Mouse (Mus musculus) hindbrain, embryonic 16.5 days (tissue): ENCODE results near the gene Apc2. TPM values are rescaled to one million over a fixed set of nuclear protein-coding genes. Genes with fewer than 3 reads are reported as not detected.

Source experiments
- ATAC-seq: fragments of 200-750 bp; cut with Nextera tagmentation; 2 replicates; pipeline ENCODE4 v1.8.0; 2017; ENCODE audit warnings: moderate TSS enrichment, moderate library complexity
- H3K27ac ChIP-seq: fragments of 300-500 bp; sonication (generic); 2 replicates; pipeline ENCODE4 v1.5.1; 2014; ENCODE audit warnings: low read depth, mild to moderate bottlenecking, control low read depth, low read length, moderate library complexity
- H3K27me3 ChIP-seq: fragments of 300-500 bp; sonication (generic); replicated peaks from 2 replicates; pipeline ENCODE4 v1.6.1; 2014; ENCODE audit warnings: low read length; ENCODE audit not compliant: control insufficient read depth, insufficient read depth
- H3K36me3 ChIP-seq: fragments of 300-500 bp; sonication (generic); 2 replicates; pipeline ENCODE4 v1.6.1; 2014; ENCODE audit warnings: mild to moderate bottlenecking, low read length, moderate library complexity, mixed read lengths; ENCODE audit not compliant: control insufficient read depth, insufficient read depth
- H3K4me1 ChIP-seq: fragments of 300-500 bp; sonication (generic); 2 replicates; pipeline ENCODE4 v1.6.1; 2014; ENCODE audit warnings: low read depth, low read length; ENCODE audit not compliant: control insufficient read depth, insufficient read depth
- H3K4me2 ChIP-seq: fragments of 300-500 bp; sonication (generic); 2 replicates; pipeline ENCODE4 v1.6.1; 2014; ENCODE audit warnings: mild to moderate bottlenecking, low read length, control low read depth, moderate library complexity
- H3K4me3 ChIP-seq: fragments of 300-500 bp; sonication (generic); 2 replicates; pipeline ENCODE4 v1.5.1; 2014; ENCODE audit warnings: mild to moderate bottlenecking, low read length, control low read depth, moderate library complexity
- H3K9ac ChIP-seq: fragments of 300-500 bp; sonication (generic); 2 replicates; pipeline ENCODE4 v1.6.1; 2014; ENCODE audit warnings: low read depth, mild to moderate bottlenecking, control low read depth, low read length, moderate library complexity
- H3K9me3 ChIP-seq: fragments of 300-500 bp; sonication (generic); 2 replicates; pipeline ENCODE4 v1.6.1; 2014; ENCODE audit warnings: mild to moderate bottlenecking, low read length, moderate library complexity; ENCODE audit not compliant: control insufficient read depth
- WGBS: fragments of 180-500 bp; shearing (Covaris S2); extraction: QIAGEN DNeasy Blood & Tissue Kit; methylation state at CpG from one replicate; pipeline ENCODE4 v1.1.7; 2014; 5-methylcytosine and 5-hydroxymethylcytosine counted together
- microRNA-seq: library from miRNA; unstranded; fragments of <30 nt; microRNA quantifications from one replicate; pipeline ENCODE4, GENCODE M21; 2017
- polyA plus RNA-seq: library from polyadenylated mRNA; unstranded; fragments of >200 nt; fragmentation: Nextera tagmentation; extraction: Ambion mirVana; gene quantifications from 2 replicates; pipeline ENCODE4 v1.2.1, GENCODE M21; 2015

Gene Apc2
- polyA plus RNA-seq, 1 experiment from 2014 or later: 139 TPM

DNA sequence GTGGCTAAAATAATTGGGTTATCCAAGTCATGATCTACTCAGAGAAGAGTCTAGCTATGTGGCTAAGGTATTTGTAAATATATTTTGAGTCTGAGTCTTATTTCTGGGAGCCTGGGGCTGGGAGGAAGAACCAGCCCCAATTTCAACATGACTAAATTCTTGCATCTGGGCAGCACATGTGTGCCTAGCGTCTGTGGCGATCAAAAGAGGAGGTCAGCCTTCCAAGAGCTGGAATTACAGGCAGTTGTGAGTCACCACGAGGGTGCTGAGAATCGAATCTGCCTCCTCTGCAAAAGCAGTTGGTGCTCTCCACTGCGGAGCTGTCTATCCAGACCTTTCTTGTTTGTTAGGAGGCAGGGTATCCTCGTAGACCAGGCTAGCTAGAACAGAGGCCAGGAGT lies 70.0 kb downstream of the Apc2 start:
- Histone ChIP-seq H3K9me3 (no peaks in the 10 kb centered on the region), H3K4me1 (peaks cover 4% of the 10 kb centered on the region; the same call in 1 of the 2 replicates), H3K4me2 (no peak overlapping the region), H3K9ac (no peak overlapping the region), H3K27me3 (peaks cover 6% of the 10 kb centered on the region), H3K4me3 (no peak overlapping the region), H3K27ac (no peak overlapping the region), H3K36me3 (no peaks in the 10 kb centered on the region)
- WGBS: 69% methylated on average over 6 of the region's 6 CpGs
- no peak for ATAC-seq

Small RNAs within 50 kb of the gene (microRNA-seq; reads per million reads assigned to microRNA genes)
- gene Mir6911: 0.83 reads per million

Other genes starting within 250 kb of the Apc2 start
- 601 and 643 TPM in 2 replicates for gene Gpx4, start 248.8 kb upstream of the Apc2 start, polyA plus RNA-seq
- gene Sbno2, start 190.4 kb upstream of the Apc2 start, polyA plus RNA-seq: 10.3 and 13.0 TPM in 2 replicates
- gene Stk11, start 180.2 kb upstream of the Apc2 start, polyA plus RNA-seq: 17.7 and 18.3 TPM in 2 replicates
- gene Atp5d, start 157.3 kb upstream of the Apc2 start, polyA plus RNA-seq: 554 and 581 TPM in 2 replicates
- 98.8 and 130 TPM in 2 replicates for gene Cbarp, start 155.1 kb upstream of the Apc2 start, polyA plus RNA-seq
- 16.0 and 16.1 TPM in 2 replicates for gene Midn, start 147.7 kb upstream of the Apc2 start, polyA plus RNA-seq
- 288 and 311 TPM in 2 replicates for gene Cirbp, start 130.0 kb upstream of the Apc2 start, polyA plus RNA-seq
- 9.4 and 10.1 TPM in 2 replicates for gene 1600002K03Rik, start 123.0 kb upstream of the Apc2 start, polyA plus RNA-seq
- gene Efna2, start 116.5 kb upstream of the Apc2 start, polyA plus RNA-seq: 21.5 and 22.7 TPM in 2 replicates
- 38.0 and 38.7 TPM in 2 replicates for gene Mum1, start 69.5 kb upstream of the Apc2 start, polyA plus RNA-seq
- gene Ndufs7, start 46.9 kb upstream of the Apc2 start, polyA plus RNA-seq: 349 and 361 TPM in 2 replicates
- 31.8 and 32.6 TPM in 2 replicates for gene Gamt, start 35.0 kb upstream of the Apc2 start, polyA plus RNA-seq
- gene Dazap1, start 34.5 kb upstream of the Apc2 start, polyA plus RNA-seq: 38.4 and 38.5 TPM in 2 replicates
- gene Rps15, start 3.5 kb upstream of the Apc2 start, polyA plus RNA-seq: 491 and 527 TPM in 2 replicates
- 31.7 and 32.8 TPM in 2 replicates for gene 2310011J03Rik, start 24.6 kb downstream of the Apc2 start, polyA plus RNA-seq
- 8.1 and 8.5 TPM in 2 replicates for gene Pcsk4, start 33.5 kb downstream of the Apc2 start, polyA plus RNA-seq
- 7.5 and 7.6 TPM in 2 replicates for gene Reep6, start 34.0 kb downstream of the Apc2 start, polyA plus RNA-seq
- gene Adamtsl5, start 52.4 kb downstream of the Apc2 start, polyA plus RNA-seq: 1.1 and 1.8 TPM in 2 replicates
- gene Plk5, start 60.5 kb downstream of the Apc2 start, polyA plus RNA-seq: 9.3 and 11.0 TPM in 2 replicates
- 9.1 and 9.2 TPM in 2 replicates for gene Mex3d, start 91.7 kb downstream of the Apc2 start, polyA plus RNA-seq
- gene Mbd3, start 103.6 kb downstream of the Apc2 start, polyA plus RNA-seq: 196 and 207 TPM in 2 replicates
- 704 and 759 TPM in 2 replicates for gene Uqcr11, start 110.9 kb downstream of the Apc2 start, polyA plus RNA-seq
- gene Tcf3, start 137.7 kb downstream of the Apc2 start, polyA plus RNA-seq: 32.5 and 45.3 TPM in 2 replicates
- 1.2 and 1.3 TPM in 2 replicates for gene Onecut3, start 198.9 kb downstream of the Apc2 start, polyA plus RNA-seq
- gene Atp8b3, start 243.1 kb downstream of the Apc2 start, polyA plus RNA-seq: 1.5 and 1.6 TPM in 2 replicates